Mouse (Mus musculus) C2C12 (cell line): ENCODE results near the gene Pigz. TPM values are rescaled to one million over a fixed set of nuclear protein-coding genes. Genes with fewer than 3 reads are reported as not detected.

ENCODE experiments used
- H3K27me3 ChIP-seq: one replicate; pipeline ENCODE4 v1.6.1; 2011; ENCODE audit not compliant: control insufficient read depth, insufficient read depth, insufficient read length
- H3K36me3 ChIP-seq: one replicate; pipeline ENCODE4 v1.6.1; 2011; ENCODE audit not compliant: control insufficient read depth, insufficient read depth
- H3K4me3 ChIP-seq: one replicate; pipeline ENCODE4 v1.5.1; 2011; ENCODE audit warnings: mild to moderate bottlenecking, control low read depth; ENCODE audit not compliant: poor library complexity, insufficient read depth, severe bottlenecking
- H3K79me2 ChIP-seq: one replicate; pipeline ENCODE4 v1.6.1; 2011; ENCODE audit not compliant: control insufficient read depth, insufficient read depth
- H3K79me3 ChIP-seq: one replicate; pipeline ENCODE4 v1.6.1; 2011; ENCODE audit warnings: low read depth, control low read depth
- H3ac ChIP-seq: one replicate; pipeline ENCODE3; 2011; ENCODE audit warnings: low read depth; ENCODE audit not compliant: control insufficient read depth, insufficient read length
- CEBPB ChIP-seq: IDR thresholded peaks from one replicate; pipeline ENCODE4 v1.6.1; 2011; ENCODE audit warnings: low read depth, mild to moderate bottlenecking, control low read depth, moderate library complexity
- CTCF ChIP-seq: IDR thresholded peaks from one replicate; pipeline ENCODE4 v1.5.1; 2011; ENCODE audit not compliant: control insufficient read depth, insufficient read depth, insufficient read length
- FOSL1 ChIP-seq: IDR thresholded peaks from one replicate; pipeline ENCODE4 v1.8.0; 2011; ENCODE audit warnings: mild to moderate bottlenecking, low read length; ENCODE audit not compliant: poor library complexity, insufficient read depth, severe bottlenecking
- MAX ChIP-seq: IDR thresholded peaks from one replicate; pipeline ENCODE4 v1.6.1; 2011; ENCODE audit warnings: mild to moderate bottlenecking, control low read depth
- MYOD1 ChIP-seq: IDR thresholded peaks from one replicate; pipeline ENCODE4 v1.6.1; 2011; ENCODE audit warnings: low read depth; ENCODE audit not compliant: control insufficient read depth, insufficient read length
- MYOG ChIP-seq: IDR thresholded peaks from one replicate; pipeline ENCODE4 v1.6.1; 2011; ENCODE audit not compliant: control insufficient read depth, insufficient read length; ENCODE audit errors: extremely low read depth
- USF1 ChIP-seq: IDR thresholded peaks from one replicate; pipeline ENCODE4 v1.6.1; 2011; ENCODE audit warnings: low read depth, mild to moderate bottlenecking, control low read depth, moderate library complexity
- polyA plus RNA-seq: library from polyadenylated mRNA; unstranded; fragments of >200 nt; fragmentation: generic; extraction: Trizol; gene quantifications from one replicate; pipeline ENCODE4 v1.2.1, GENCODE M21; 2012; ENCODE audit warnings: missing spikeins

Pigz gene
- polyA plus RNA-seq, 1 experiment = 0.05 TPM

DNA sequence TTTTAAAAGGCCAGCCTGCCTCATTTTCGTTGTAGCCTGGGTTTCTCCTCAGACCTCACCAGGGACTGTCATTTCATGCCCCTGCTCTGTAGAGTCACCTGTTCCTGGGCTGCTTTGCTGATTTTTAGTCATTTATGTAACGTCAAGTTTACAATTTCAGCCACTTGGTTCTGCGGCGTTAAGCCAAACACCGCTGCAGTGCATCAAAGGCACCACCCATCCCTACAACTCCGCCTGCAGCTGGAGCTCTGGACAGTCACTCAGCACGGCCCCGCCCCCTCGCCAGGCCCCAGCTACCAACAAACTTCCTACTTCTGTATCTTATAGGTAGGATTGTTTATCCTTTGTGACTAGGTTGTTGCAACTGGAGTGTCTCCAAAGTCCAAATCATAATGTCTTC lies 26.8 kb upstream of the Pigz start:
- H3K79me3 ChIP-seq = no peaks in the 10 kb centered on the region
- TF ChIP-seq CTCF (no peak), MYOG (no peak)
- no peaks in the 10 kb centered on the region for H3K79me2 ChIP-seq
- no peak overlapping the region for H3ac ChIP-seq
- no peaks in the 10 kb centered on the region for H3K27me3 ChIP-seq
- no peak overlapping the region for H3K4me3 ChIP-seq
- no peaks in the 10 kb centered on the region for H3K36me3 ChIP-seq

DNA sequence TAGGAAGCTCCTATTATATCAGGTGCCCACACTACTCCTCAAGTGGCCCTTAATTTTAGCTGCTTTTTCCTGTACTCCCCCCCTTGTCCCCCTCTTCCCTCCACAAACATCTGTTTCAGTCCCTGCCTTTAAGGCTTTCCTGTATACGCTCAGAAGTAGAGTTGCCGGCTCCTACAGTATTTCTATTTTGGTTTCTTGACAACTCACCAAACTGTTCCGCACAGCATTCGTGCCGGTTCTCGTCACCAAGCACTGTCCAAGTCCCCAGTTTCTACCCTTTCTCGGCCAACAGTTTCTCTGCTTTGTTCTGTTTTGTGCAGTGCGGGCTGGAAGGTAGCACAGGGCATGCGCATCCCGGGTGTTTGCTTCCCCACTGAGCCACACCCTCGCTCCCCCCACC lies 24.7 kb upstream of the Pigz start:
- no peaks in the 10 kb centered on the region for H3K79me2 ChIP-seq
- no peaks in the 10 kb centered on the region for H3K36me3 ChIP-seq
- TF ChIP-seq FOSL1 = no peak
- no peak for TF ChIP-seq CTCF
- no peak for TF ChIP-seq USF1
- TF ChIP-seq CEBPB = no peak
- TF ChIP-seq MYOG = no peak
- no peak for TF ChIP-seq MYOD1
- TF ChIP-seq MAX = no peak
- no peaks in the 10 kb centered on the region for H3K79me3 ChIP-seq
- no peak overlapping the region for H3K4me3 ChIP-seq
- H3ac ChIP-seq = no peak overlapping the region
- H3K27me3 ChIP-seq = no peaks in the 10 kb centered on the region

DNA sequence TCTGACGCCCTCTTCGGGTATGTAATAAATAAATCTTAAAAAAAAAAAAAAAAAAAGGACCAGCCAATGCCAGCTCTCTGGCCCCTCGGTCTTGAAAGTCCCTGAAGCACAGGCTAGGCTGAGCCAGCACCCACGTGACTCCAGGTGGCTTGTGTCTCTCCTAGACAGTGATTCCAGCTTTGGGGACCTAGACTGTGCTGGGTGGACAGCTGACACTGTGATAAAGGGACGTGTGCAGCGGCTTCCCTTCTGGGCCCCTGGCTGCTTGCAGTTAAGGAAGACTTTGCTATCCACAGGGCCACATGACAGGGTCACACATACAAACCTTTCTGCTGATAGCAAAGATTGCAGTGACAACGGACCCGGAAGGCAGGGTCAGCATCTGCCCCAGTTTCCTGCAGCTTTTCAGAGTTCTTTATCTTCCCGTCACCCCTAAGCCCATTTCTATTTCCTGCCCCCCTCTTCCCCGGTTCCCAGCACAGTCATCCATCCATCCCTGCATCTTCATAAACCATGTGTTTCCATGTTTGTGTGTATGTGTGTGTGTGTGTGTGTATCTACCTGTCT lies 23.3 kb upstream of the Pigz start:
- no peaks in the 10 kb centered on the region for H3K27me3 ChIP-seq
- H3K36me3 ChIP-seq = no peaks in the 10 kb centered on the region
- no peaks in the 10 kb centered on the region for H3K79me3 ChIP-seq
- H3K4me3 ChIP-seq = no peak overlapping the region
- no peaks in the 10 kb centered on the region for H3K79me2 ChIP-seq
- no peak overlapping the region for H3ac ChIP-seq
- TF ChIP-seq CEBPB = no peak
- no peak for TF ChIP-seq USF1
- no peak for TF ChIP-seq MAX
- TF ChIP-seq FOSL1 = no peak
- no peak for TF ChIP-seq CTCF
- no peak for TF ChIP-seq MYOG

DNA sequence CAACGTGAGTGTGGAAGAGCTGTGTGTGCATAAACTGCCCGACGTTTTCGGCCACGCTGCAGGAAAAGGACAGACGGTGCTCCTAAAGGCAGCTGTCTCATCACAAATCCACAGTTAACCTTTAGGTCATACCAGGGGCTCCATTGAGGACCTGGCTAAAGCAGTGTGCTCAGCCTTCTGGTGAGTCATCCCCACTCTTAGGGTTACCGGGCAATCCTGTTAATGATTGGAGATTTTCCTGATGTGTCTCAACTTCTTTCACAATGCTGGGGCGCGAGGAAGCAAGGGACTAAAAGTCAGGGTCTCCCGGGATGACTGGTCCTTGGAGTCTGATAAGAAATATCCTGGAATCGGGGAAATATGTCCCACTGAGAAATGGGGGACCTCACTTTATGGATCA lies 15.9 kb upstream of the Pigz start:
- no peak overlapping the region for H3K4me3 ChIP-seq
- no peaks in the 10 kb centered on the region for H3K79me3 ChIP-seq
- no peaks in the 10 kb centered on the region for H3K36me3 ChIP-seq
- no peaks in the 10 kb centered on the region for H3K27me3 ChIP-seq
- TF ChIP-seq CEBPB (no peak), MYOD1 (no peak), MAX (no peak), FOSL1 (no peak), CTCF (no peak), MYOG (no peak), USF1 (no peak)
- H3K79me2 ChIP-seq = no peaks in the 10 kb centered on the region
- no peak overlapping the region for H3ac ChIP-seq

DNA sequence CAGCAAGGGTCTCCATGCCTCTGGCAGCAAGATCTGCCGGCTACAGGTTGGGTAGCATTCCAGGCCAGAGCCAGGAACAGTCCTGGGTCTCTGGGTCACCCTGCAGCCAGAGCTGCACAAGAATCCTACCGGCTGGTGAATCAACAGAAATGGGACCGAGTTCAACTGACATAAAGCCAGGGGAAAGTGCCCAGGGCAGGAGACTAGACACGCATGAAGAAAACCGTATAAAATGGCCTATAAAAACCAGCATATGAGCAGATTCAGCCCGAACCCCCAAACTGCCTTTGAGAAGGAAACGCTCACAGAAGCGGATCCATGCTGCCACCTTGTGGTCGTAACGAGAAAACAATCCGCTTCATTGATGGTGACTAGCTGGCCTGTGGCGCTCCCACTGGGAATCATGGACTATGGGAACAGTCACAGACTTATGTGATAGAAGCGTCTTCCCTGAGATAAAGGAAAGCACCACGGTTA lies 15.4 kb upstream of the Pigz start:
- Histone ChIP-seq H3K36me3 (no peaks in the 10 kb centered on the region), H3K79me2 (no peaks in the 10 kb centered on the region), H3K79me3 (no peaks in the 10 kb centered on the region), H3K4me3 (no peak overlapping the region), H3ac (no peak overlapping the region), H3K27me3 (no peaks in the 10 kb centered on the region)
- TF ChIP-seq MAX = no peak
- TF ChIP-seq CEBPB = no peak
- no peak for TF ChIP-seq USF1
- TF ChIP-seq MYOG = no peak
- TF ChIP-seq CTCF = peak; percentile 60
- no peak for TF ChIP-seq MYOD1

DNA sequence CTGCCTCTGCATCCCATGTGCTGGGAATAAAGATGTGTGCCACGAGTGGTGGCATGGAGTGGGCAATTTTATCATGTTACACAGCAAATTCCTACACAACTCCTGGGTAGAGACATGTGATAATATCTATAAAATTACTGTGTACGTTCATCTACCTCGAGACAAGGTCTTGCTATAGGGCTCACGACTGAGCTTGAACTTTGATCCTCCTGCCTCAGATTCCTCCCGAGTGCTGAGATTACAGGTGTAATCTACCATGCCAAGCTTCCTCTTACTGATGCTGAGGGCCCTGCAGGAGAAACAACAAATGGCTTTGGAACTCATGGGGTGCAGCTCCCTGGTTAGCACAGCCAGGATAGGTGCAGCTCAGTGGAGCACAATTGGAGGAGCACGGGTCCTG lies 9.3 kb upstream of the Pigz start:
- Histone ChIP-seq H3K36me3 (no peaks in the 10 kb centered on the region), H3K79me2 (no peaks in the 10 kb centered on the region), H3K79me3 (no peaks in the 10 kb centered on the region), H3K27me3 (no peaks in the 10 kb centered on the region), H3K4me3 (no peak overlapping the region), H3ac (no peak overlapping the region)
- TF ChIP-seq CEBPB = no peak
- no peak for TF ChIP-seq USF1
- TF ChIP-seq MYOD1 = no peak
- no peak for TF ChIP-seq FOSL1
- no peak for TF ChIP-seq MAX
- TF ChIP-seq CTCF = no peak
- no peak for TF ChIP-seq MYOG
